Mouse (Mus musculus) embryonic fibroblast, embryonic 13.5 days (primary cell): Measurements from ENCODE around the gene Adgre1.

Experiments
- CTCF ChIP-seq: IDR thresholded peaks from 2 replicates; pipeline ENCODE4 v1.5.1; 2011; ENCODE audit warnings: mild to moderate bottlenecking, control low read depth, low read length, moderate library complexity, borderline replicate concordance; ENCODE audit not compliant: insufficient read depth
- POLR2A ChIP-seq: IDR thresholded peaks from 2 replicates; pipeline ENCODE4 v1.6.1; 2011; ENCODE audit warnings: low read depth, mild to moderate bottlenecking, control low read depth, low read length, moderate library complexity

DNA sequence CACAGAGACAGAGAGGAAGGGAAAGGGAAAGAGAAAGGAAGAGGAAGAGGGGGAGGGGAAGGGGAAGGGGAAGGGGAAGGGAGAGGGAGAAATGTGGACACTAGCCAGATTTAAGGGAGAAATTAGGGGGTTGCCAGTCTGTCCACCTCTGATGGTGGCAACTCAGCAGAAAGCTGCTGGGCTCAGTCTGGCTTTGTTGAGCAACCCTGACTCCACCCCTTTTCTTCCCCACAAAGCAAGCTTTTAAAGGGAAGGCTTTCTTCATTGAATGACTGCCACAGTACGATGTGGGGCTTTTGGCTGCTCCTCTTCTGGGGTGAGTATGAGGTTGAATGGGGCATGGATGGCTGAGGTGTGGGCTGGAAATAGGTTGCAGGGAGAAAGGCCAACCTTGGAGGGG, at the start of gene Adgre1:
- TF ChIP-seq CTCF: no peak
- TF ChIP-seq POLR2A: no peak
